Mouse (Mus musculus): Measurements from ENCODE around the gene Man1c1.

DNA sequence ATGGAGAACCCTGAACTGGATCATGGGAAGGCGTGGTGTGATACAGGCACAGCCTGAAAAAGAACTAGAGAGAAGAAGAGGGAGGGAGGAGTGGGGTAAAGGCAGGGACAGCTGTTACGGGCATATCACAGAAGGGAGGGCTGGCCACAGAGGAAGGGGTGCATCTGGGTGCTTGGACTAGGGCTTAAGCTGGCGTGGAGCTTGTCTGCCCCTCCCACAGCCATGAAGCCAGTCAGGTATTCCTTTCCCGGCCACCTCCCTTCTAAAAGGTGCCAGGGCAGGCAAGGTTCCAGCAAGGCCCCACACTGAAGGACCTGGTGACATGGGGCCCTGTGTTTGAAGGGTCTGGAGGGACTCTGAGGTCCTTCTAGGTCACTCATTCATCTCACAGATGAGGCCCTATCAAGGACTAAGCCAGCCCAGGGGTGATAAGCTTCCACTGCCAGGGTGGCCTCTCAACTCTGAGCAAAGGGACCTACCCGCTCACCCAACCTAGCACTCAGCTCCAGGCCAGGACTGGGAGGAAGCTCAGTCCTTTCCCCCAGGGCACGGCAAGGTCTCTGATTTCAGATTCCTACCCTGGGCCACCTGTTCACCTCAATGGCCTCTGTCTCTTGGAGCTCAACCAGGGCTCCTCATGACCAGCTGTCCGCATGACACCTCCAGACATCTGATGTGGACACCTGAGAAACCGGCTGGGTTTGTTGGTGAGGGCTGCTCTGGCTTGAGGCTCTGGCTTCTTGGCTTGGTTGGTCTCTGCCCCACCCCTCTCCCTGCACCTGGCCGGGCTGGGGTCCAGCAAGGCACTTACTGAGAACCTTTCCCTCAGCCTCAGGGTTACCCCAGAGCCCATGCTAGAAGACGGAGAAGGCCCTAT, 107.0 kb downstream of the Man1c1 start:
- TF ChIP-seq CTCF (IDR thresholded peaks at IDR 0.05; ENCODE audit: low read depth, low read length), result no peak
- no peak for TF ChIP-seq TAL1 (conservative IDR thresholded peaks at IDR 0.05; ENCODE audit: low read depth, low read length)
- TF ChIP-seq GATA1 (IDR thresholded peaks at IDR 0.05; ENCODE audit: borderline replicate concordance, low read length), result no peak
- TF ChIP-seq POLR2AphosphoS5 (IDR thresholded peaks at IDR 0.05; ENCODE audit: insufficient replicate concordance, low read depth, low read length), result no peak

Measured in G1E (cell line).